In the genomic region with DNA sequence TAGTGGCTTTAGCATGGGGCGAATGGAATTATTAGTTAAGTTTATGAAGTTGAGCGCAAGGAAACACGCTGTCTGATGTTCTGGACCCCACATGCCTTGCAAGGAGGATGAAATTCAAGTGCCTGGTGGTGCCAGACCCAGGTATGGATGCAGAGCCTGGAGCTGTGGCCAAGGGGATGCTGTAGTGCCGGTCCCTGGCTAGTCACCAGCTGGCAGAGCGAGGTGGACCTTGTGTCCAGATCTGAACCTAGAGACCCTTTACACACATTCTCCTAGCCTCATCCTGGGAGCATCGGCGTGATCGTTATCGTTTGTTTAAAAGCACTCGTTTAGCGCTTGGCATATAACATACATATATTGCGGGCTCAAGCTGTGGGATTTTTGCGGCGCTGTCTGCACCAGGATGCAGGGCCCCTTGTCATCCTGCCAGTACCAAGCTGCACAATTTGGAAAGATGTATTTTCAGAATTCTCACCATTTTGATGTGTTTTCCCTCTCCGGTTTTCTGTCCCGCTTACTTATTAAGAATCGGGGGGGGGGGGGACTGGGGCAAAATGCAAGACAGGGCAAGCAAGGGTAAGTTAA, we compare ENCODE assay signal across 14 mouse cellular contexts.
DNase-seq lines count a peak whose midpoint lies in the region; ATAC-seq and TF ChIP-seq lines count a peak whose summit lies in the region.
"Had no signal": no experiment of that assay in that cellular context is flagged by ENCODE, and none has a peak within 500 bp of the region (broad histone marks: within the 10 kb centered on the region; RNA-seq: fewer than 3 reads in every experiment).

No protein-coding gene starts in this region.

- 72% methylated on average over 17 of the region's 17 CpGs for WGBS in neural tube, embryonic 13.5 days
- WGBS in lung, postnatal 0 days: 80% methylated on average over 17 of the region's 17 CpGs

- ATAC-seq in frontal cortex, adult (ENCODE audit: low TSS enrichment): 0 out of 2 replicates have a peak, but pooled peaks have one; percentile 27
- ATAC-seq in neural tube, embryonic 13.5 days (ENCODE audit: low read depth): no peak
- ATAC-seq in lung, postnatal 0 days: no peak
- ATAC-seq: intestine, postnatal 0 days had no signal

- TF ChIP-seq EP300 in lung, postnatal 0 days (IDR thresholded peaks at IDR 0.05): no peak

- intact Hi-C loops in left cerebral cortex, postnatal 4 days (cut with DNase I): no loop called here

- no peak overlapping the region for H3K4me2 ChIP-seq in neural tube, embryonic 13.5 days
- no peak overlapping the region for H3K4me2 ChIP-seq in lung, postnatal 0 days (replicated peaks; ENCODE audit: low read depth, low read length)
- H3K4me2 ChIP-seq: hindbrain, embryonic 14.5 days; liver, embryonic 11.5 days had no signal

- H3K4me3 ChIP-seq in neural tube, embryonic 13.5 days: no peak overlapping the region
- no peak overlapping the region for H3K4me3 ChIP-seq in lung, postnatal 0 days (ENCODE audit: low read depth, low read length)

- no peaks in the 10 kb centered on the region for H3K36me3 ChIP-seq in neural tube, embryonic 13.5 days
- no peaks in the 10 kb centered on the region for H3K36me3 ChIP-seq in lung, postnatal 0 days (ENCODE audit: insufficient read depth, low read length)

- peaks cover 19% of the 10 kb centered on the region for H3K4me1 ChIP-seq in neural tube, embryonic 13.5 days (replicated peaks)
- no peaks in the 10 kb centered on the region for H3K4me1 ChIP-seq in lung, postnatal 0 days (ENCODE audit: insufficient read depth, low read depth, low read length)

- peak overlapping the region; percentile 64 for H3K27ac ChIP-seq in neural tube, embryonic 13.5 days (replicated peaks)
- H3K27ac ChIP-seq in lung, postnatal 0 days (ENCODE audit: low read length): no peak overlapping the region
- H3K27ac ChIP-seq: hindbrain, embryonic 14.5 days had no signal

- no peaks in the 10 kb centered on the region for H3K27me3 ChIP-seq in neural tube, embryonic 13.5 days
- H3K27me3 ChIP-seq in lung, postnatal 0 days (replicated peaks; ENCODE audit: insufficient read depth, low read length): no peaks in the 10 kb centered on the region

- H3K9ac ChIP-seq in neural tube, embryonic 13.5 days: no peak overlapping the region
- no peak overlapping the region for H3K9ac ChIP-seq in lung, postnatal 0 days (replicated peaks; ENCODE audit: low read depth)
- H3K9ac ChIP-seq: hindbrain, embryonic 14.5 days had no signal

- no peak for DNase-seq in frontal cortex, postnatal 10 days (ENCODE audit: low spot score in 2 of 2)
- DNase-seq in neural tube, embryonic 10.5 days (ENCODE audit: extremely low spot score, low spot score): no peak
- DNase-seq in left cerebral cortex, postnatal 4 days: peak; percentile 16
- peak; percentile 18 for DNase-seq in right cerebral cortex, postnatal 25 days
- DNase-seq in lung, postnatal 0 days (ENCODE audit: low spot score): no peak
- DNase-seq: adrenal gland, postnatal 36 days; heart, adult 11 months; kidney, postnatal 36 days; thymus, postnatal 14 days had no signal

- H3K9me3 ChIP-seq in neural tube, embryonic 13.5 days: no peaks in the 10 kb centered on the region
- H3K9me3 ChIP-seq in lung, postnatal 0 days (ENCODE audit: low read length): no peaks in the 10 kb centered on the region

- TF ChIP-seq CTCF in lung, postnatal 0 days (IDR thresholded peaks at IDR 0.05): no peak

Comparison
In these comparisons a context has a peak if more than half of its experiments do, and no peak if none do; other contexts are left out.
1. DNase-seq: peak in left cerebral cortex, postnatal 4 days (single experiment) and right cerebral cortex, postnatal 25 days (single experiment); none in frontal cortex, postnatal 10 days (0 of 2), neural tube, embryonic 10.5 days (single experiment) and lung, postnatal 0 days (single experiment).